Mouse (Mus musculus): ENCODE results near the gene Saxo2.

- no peak for TF ChIP-seq POLR2A (IDR thresholded peaks at IDR 0.05; ENCODE audit: control insufficient read depth in 1 of 2, insufficient read depth in 1 of 2, low read depth in 1 of 2, low read length in 2 of 2, poor library complexity in 1 of 2)
- no peak for TF ChIP-seq MXI1 (IDR thresholded peaks at IDR 0.05; ENCODE audit: low read depth, low read length)
Observed at GRCm38 (mm10) chr7:82647183-82647582, 1.1 kb downstream of the Saxo2 start.

Measured in MEL (cell line).